Mouse (Mus musculus) gonadal fat pad, adult 2 months (tissue): ENCODE measurements at regions not wholly inside any gene's neighbourhood (a gene's known extent, or its start where the extent isn't known, plus 50 kb on each side); places are given as distances from the start of the nearest gene placed in this dataset.

Experiments used
- DNase-seq: peaks from one replicate; pipeline ENCODE4 v3.0.0-alpha.2; 2012; ENCODE audit warnings: low read depth

GRCm38 (mm10) chr5:132671496-132671895 lies 128.4 kb upstream of the Auts2 start:
- no peak for DNase-seq

- no peak for DNase-seq
Observed at GRCm38 (mm10) chr5:132667316-132667715, 124.2 kb upstream of the Auts2 start.

- DNase-seq: no peak
Observed at GRCm38 (mm10) chr5:132661266-132661665, 118.1 kb upstream of the Auts2 start.

GRCm38 (mm10) chr5:132660036-132660435 lies 116.9 kb upstream of the Auts2 start:
- no peak for DNase-seq

GRCm38 (mm10) chr5:132654382-132654781 lies 111.2 kb upstream of the Auts2 start:
- no peak for DNase-seq

GRCm38 (mm10) chr5:132653694-132654300 lies 110.7 kb upstream of the Auts2 start:
- no peak for DNase-seq

GRCm38 (mm10) chr5:132652201-132652600 lies 109.1 kb upstream of the Auts2 start:
- DNase-seq: no peak

- DNase-seq: no peak
Observed at GRCm38 (mm10) chr5:132649771-132650170, 106.6 kb upstream of the Auts2 start.

- no peak for DNase-seq
Observed at GRCm38 (mm10) chr5:132648751-132649150, 105.6 kb upstream of the Auts2 start.

- DNase-seq: no peak
Observed at GRCm38 (mm10) chr5:132644646-132645172, 101.6 kb upstream of the Auts2 start.

GRCm38 (mm10) chr5:132643270-132643669 lies 100.1 kb upstream of the Auts2 start:
- DNase-seq: no peak

GRCm38 (mm10) chr5:132633198-132633884 lies 90.2 kb upstream of the Auts2 start:
- no peak for DNase-seq

GRCm38 (mm10) chr5:132621751-132622150 lies 78.6 kb upstream of the Auts2 start:
- DNase-seq: no peak

- DNase-seq: no peak
Observed at GRCm38 (mm10) chr5:132617241-132617640, 74.1 kb upstream of the Auts2 start.

GRCm38 (mm10) chr5:132609251-132609650 lies 66.1 kb upstream of the Auts2 start:
- no peak for DNase-seq

GRCm38 (mm10) chr5:132606216-132606615 lies 63.1 kb upstream of the Auts2 start:
- DNase-seq: no peak

- DNase-seq: peak; percentile 79
Observed at GRCm38 (mm10) chr5:132594796-132595195, 51.7 kb upstream of the Auts2 start.
